Comparison of ENCODE assay signal across 28 mouse cellular contexts in the genomic region with DNA sequence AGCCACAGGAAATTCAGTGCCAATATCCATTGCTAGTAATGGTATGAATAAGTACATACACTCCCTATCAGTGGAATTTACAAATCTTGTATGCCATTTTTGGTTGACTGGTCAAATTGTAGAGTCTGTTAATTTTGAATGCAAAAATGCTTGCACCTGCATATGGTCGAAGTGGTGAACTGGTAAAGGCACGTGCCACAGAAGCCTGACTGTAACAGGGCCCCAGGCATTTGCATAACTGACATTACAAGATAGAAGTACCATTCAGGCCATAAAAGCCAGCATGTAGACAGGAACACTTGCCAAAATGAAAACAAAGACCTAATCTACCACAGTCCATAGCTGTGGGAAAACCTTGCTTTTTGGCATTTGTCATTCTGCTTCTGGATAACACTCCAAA. TPM values are rescaled to one million over a fixed set of nuclear protein-coding genes. Genes with fewer than 3 reads are reported as not detected.
DNase-seq lines count a peak whose midpoint lies in the region; ATAC-seq lines count a peak whose summit lies in the region.
"Had no signal": no experiment of that assay in that cellular context is flagged by ENCODE, and none has a peak within 500 bp of the region (broad histone marks: within the 10 kb centered on the region; RNA-seq: fewer than 3 reads in every experiment).

No protein-coding gene starts in this region.

- no peaks in the 10 kb centered on the region for H3K4me1 ChIP-seq in neural tube, embryonic 15.5 days
- H3K4me1 ChIP-seq: embryonic facial prominence, embryonic 10.5 days; embryonic facial prominence, embryonic 13.5 days; forebrain, embryonic 10.5 days; forebrain, embryonic 15.5 days; hindbrain, embryonic 12.5 days; hindbrain, embryonic 15.5 days; intestine, embryonic 15.5 days had no signal

- no peak overlapping the region for H3K4me3 ChIP-seq in neural tube, embryonic 15.5 days (replicated peaks)
- H3K4me3 ChIP-seq: embryonic facial prominence, embryonic 10.5 days; embryonic facial prominence, embryonic 13.5 days; erythroblast, embryonic 14.5 days; forebrain, embryonic 10.5 days; forebrain, embryonic 15.5 days; heart, adult 2 months; hindbrain, embryonic 12.5 days; hindbrain, embryonic 15.5 days; intestine, embryonic 15.5 days had no signal

- no peak overlapping the region for H3K9ac ChIP-seq in neural tube, embryonic 15.5 days (replicated peaks)
- H3K9ac ChIP-seq: embryonic facial prominence, embryonic 13.5 days; forebrain, embryonic 15.5 days; hindbrain, embryonic 12.5 days; hindbrain, embryonic 15.5 days; intestine, embryonic 15.5 days had no signal

- H3K36me3 ChIP-seq in neural tube, embryonic 15.5 days = no peaks in the 10 kb centered on the region
- H3K36me3 ChIP-seq: forebrain, embryonic 15.5 days; G1E; hindbrain, embryonic 12.5 days; hindbrain, embryonic 15.5 days; intestine, embryonic 15.5 days had no signal

- 47% methylated on average over 2 of the region's 2 CpGs for WGBS in neural tube, embryonic 15.5 days

- 0 out of 2 replicates have a peak, but pooled peaks have one; percentile 41 for ATAC-seq in neural tube, embryonic 15.5 days (ENCODE audit: low FRiP score)
- ATAC-seq: forebrain, embryonic 15.5 days; intestine, embryonic 15.5 days had no signal

- H3K27me3 ChIP-seq in neural tube, embryonic 15.5 days (replicated peaks) = no peaks in the 10 kb centered on the region
- H3K27me3 ChIP-seq: embryonic facial prominence, embryonic 13.5 days; forebrain, embryonic 15.5 days; hindbrain, embryonic 12.5 days; hindbrain, embryonic 15.5 days; intestine, embryonic 15.5 days had no signal

- no peak overlapping the region for H3K27ac ChIP-seq in neural tube, embryonic 15.5 days (replicated peaks)
- H3K27ac ChIP-seq: embryonic facial prominence, embryonic 10.5 days; embryonic facial prominence, embryonic 13.5 days; forebrain, embryonic 10.5 days; forebrain, embryonic 15.5 days; heart, adult 2 months; hindbrain, embryonic 12.5 days; hindbrain, embryonic 15.5 days; intestine, embryonic 15.5 days had no signal

- intact Hi-C loops in left cerebral cortex, postnatal 36 days (cut with DNase I) = no loop called here

- peak; percentile 27 for DNase-seq in heart, adult 11 months
- no peak for DNase-seq in heart, adult 9 months (ENCODE audit: low spot score in 2 of 2)
- no peak for DNase-seq in neural tube, embryonic 10.5 days (ENCODE audit: extremely low spot score, low spot score)
- peak; percentile 7 to 10 for DNase-seq in B cell, adult 2 months
- peak; percentile 4 for DNase-seq in fat pad, adult 2 months (ENCODE audit: extremely low read depth, low read depth, low spot score)
- no peak for DNase-seq in left cerebral cortex, postnatal 36 days (ENCODE audit: low spot score in 2 of 2)
- DNase-seq in thymus, postnatal 10 days (ENCODE audit: low spot score in 2 of 2) = no peak
- DNase-seq: adrenal gland, adult 2 months; adrenal gland, postnatal 14 days; cerebellum, adult 11 months; cerebellum, adult 2 months; cerebellum, adult 9-11 months; cerebellum, postnatal 25 days; embryo, embryonic 11 days; gastrocnemius, postnatal 25 days; heart, adult 2 months had no signal

- H3K4me2 ChIP-seq in neural tube, embryonic 15.5 days = no peak overlapping the region
- H3K4me2 ChIP-seq: embryonic facial prominence, embryonic 13.5 days; forebrain, embryonic 15.5 days; heart, embryonic 11.5 days; hindbrain, embryonic 12.5 days; hindbrain, embryonic 15.5 days; intestine, embryonic 15.5 days had no signal

- H3K9me3 ChIP-seq in neural tube, embryonic 15.5 days (replicated peaks) = peaks cover 6% of the 10 kb centered on the region; the same call in 1 of the 2 replicates
- H3K9me3 ChIP-seq: intestine, embryonic 15.5 days had no signal

RNA-seq across cellular contexts. Expression of a gene that starts 55.3 kb away (rescaled TPM):
- 0.13 and 0.95 TPM in 2 replicates for polyA plus RNA-seq in neural tube, embryonic 15.5 days (2015; fragmentation: Nextera tagmentation; extraction: Ambion mirVana)
- 1 to 10 TPM; 2.5 to 4.4 TPM for total RNA-seq in left cerebral cortex, postnatal 36 days (2021)
- total RNA-seq: gastrocnemius, adult 8-10 months; gastrocnemius, postnatal 25 days had no signal
- polyA plus RNA-seq: forebrain, embryonic 15.5 days had no signal

Comparison
In these comparisons a context has a peak if more than half of its experiments do, and no peak if none do; other contexts are left out.
1. DNase-seq: peak in heart, adult 11 months (single experiment), B cell, adult 2 months (2 of 2) and fat pad, adult 2 months (single experiment); none in heart, adult 9 months (0 of 2), neural tube, embryonic 10.5 days (single experiment), left cerebral cortex, postnatal 36 days (0 of 2) and thymus, postnatal 10 days (0 of 2).